Mouse (Mus musculus) heart, adult 10 weeks (tissue): ENCODE measurements around the gene Cacna1f. TPM values are rescaled to one million over a fixed set of nuclear protein-coding genes. Genes with fewer than 3 reads are reported as not detected.

Experiments
- polyA plus RNA-seq: library from polyadenylated mRNA; stranded (reverse); fragments of 350-450 nt; fragmentation: Illumina TruSeq; extraction: RNeasy Lipid Tissue Mini Kit (QIAGEN cat#74804); gene quantifications from one replicate; pipeline ENCODE4 v1.2.3, GENCODE M21; 2014; ENCODE audit warnings: low read depth, low replicate concordance

The Cacna1f gene
- not detected for polyA plus RNA-seq

DNA sequence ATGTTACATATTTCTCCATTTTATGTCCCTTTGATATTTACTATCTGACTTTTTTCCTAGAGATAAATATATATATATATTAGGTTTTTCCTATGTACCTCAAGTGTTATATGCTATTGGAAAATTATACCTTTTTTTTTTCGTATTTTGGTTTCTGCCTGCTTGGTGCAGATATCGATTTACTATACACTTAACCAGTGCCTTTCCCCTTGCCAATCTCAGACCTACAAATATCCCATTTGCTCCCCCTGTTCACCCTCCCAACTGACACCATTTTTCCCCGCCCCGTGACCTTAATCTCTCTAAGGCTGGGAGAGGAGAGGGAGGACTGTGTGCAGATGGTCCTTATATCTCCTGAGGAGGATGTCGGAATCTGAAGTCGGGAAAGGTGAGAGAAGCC, at the start of gene Cacna1f:
Gene Cacna1f, plus strand, starts transcription at position 301 of the 400 bp plus-strand sequence.

DNA sequence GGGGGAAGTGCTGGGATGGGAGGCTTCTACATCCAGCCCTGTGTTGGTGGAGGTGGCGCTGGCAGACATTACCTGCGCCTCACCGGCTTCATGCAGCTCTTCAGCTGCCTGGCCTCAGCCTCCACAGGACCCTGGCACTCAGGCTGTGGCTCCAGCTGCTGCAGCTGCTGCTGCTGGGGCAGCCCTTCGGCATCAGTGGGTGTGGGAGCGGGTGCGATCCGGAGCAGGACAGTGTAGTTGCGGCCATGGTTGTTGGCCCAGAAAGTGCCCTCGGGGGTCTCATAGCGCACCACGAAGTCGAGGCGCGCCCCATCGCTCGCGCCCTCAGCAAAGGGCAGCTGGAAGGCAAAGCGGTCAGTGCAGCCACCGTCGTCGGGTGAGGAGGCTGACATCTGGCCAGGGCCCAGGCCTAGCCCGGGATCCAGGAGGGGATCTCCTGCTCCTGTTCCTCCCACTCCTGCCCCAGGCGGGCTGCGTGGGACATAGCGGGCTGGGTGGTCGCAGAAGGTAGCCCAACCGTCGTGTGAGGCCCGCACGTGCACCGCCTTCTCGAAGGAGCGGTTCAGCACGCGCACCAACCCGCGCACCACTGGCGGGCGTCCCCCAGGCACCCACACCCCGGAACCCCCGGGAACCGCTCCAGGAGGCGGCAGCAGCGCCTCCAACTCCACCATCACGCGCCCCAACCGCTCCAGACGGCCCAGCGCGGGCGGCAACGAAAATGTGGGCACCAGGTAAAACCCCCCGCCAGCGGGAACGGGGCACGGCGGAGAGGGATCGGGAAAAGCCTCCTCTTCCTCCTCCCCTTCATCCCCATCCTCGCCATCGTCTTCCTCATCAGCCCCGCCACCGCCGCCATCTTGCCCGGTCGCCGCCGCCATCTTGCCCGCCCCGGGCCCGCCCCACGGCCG, 33.5 kb upstream of the Cacna1f start, which contains the start of gene Foxp3:
Gene Foxp3, plus strand, starts transcription at position 469 of the 911 bp plus-strand sequence.

DNA sequence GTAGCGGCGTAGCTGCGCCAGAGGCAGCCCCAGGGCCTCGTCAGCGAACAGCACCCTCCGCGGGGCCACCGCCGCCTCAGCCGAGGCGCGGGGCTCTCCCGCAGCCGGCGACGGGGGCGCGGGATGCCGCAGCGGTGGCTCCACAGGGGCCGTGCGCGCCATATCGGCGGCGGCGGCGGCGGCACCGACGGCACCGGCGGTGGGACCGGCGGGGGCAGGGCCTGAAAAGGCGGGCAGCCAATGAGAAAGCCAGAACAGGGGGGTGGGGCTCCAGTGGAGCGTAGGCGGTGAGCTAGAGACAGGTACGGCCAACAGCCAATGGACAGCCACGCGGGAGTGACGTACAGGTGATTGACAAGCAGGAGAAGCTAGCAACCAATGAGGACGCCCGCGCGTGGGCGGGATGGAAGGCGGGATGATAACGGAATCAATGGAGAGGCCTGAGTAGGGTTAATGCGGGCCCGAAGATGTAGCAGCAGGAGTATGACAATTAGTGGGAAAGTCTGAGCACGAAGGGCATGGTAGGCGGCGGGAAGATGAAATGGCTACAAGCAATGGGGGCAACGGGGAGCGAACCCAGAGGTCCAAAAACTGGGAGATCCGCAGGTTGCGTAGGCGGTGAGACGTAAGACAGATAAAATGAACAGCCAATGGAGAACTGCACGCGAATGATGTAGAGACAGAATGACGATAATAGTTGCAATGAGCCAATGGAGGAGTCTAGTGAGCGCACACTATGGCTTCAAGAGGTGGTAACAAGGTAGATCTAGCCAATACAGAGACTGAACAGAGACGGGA, 32.6 kb upstream of the Cacna1f start, which contains the start of gene Ppp1r3f:
Gene Ppp1r3f, minus strand, starts transcription at position 197 of the 798 bp plus-strand sequence.

DNA sequence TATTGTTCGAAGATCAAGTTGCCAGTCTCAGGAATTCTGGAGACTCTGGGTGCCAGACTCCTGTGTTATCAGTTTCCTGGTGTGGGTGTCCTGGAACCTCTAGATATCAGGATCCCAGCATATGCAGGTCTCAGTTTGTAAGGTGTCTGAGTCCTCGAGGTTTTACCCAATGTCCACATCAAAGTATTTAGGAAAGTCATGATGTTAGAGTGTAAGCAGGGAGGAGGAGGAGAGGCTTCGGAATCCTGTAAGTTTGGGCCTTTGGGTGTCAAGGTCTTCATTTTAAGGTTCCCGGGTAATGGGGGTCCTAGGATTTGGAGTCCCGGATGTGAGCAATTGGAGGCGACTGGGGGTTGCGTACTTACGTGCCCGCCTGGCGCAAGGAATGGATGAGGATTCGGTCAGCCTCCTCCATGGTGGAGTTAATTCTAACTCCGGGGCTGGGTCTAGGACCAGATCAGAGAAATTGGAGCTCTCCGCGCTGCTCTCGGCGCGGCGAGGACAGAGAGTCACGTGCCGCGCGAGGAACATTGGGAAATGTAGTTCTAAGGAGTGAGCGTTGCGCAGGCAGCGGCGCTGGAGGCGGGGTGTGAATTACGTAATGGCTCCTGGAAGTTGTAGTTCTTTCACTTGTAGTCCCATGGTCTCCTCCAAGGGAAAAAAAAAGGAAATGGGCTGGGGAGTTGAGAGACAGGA, 1.9 kb upstream of the Cacna1f start, which contains the start of gene Ccdc22:
Gene Ccdc22, minus strand, starts transcription at position 639 of the 696 bp plus-strand sequence.

GRCm38 (mm10) chrX:7638401-7639091, 31.7 kb downstream of the Cacna1f start, which contains the start of gene Syp:
Syp (plus strand) TSS chrX:7638471.

DNA sequence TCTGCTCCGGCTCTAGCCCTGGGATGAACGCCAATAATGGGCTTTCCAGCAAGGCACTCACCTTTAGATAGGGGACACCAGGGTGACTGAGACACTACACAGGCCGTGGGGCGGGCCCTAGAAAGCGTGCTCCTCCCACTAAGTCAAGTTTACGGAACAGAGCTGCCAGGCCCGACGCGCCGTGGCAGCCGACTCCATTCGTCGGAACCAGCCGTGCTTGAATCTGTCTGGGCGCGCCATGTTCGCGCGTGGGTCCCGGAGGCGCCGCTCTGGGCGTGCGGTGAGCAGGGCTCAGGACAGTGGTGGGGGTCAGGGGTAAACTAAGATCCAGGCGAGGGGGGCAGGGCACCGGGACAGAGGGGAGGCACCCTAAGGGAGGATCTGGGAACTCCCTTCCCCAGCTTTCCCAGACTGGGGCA, 50.3 kb downstream of the Cacna1f start, which contains the start of gene Prickle3:
Gene Prickle3, plus strand, starts transcription at position 40 of the 419 bp plus-strand sequence.

DNA sequence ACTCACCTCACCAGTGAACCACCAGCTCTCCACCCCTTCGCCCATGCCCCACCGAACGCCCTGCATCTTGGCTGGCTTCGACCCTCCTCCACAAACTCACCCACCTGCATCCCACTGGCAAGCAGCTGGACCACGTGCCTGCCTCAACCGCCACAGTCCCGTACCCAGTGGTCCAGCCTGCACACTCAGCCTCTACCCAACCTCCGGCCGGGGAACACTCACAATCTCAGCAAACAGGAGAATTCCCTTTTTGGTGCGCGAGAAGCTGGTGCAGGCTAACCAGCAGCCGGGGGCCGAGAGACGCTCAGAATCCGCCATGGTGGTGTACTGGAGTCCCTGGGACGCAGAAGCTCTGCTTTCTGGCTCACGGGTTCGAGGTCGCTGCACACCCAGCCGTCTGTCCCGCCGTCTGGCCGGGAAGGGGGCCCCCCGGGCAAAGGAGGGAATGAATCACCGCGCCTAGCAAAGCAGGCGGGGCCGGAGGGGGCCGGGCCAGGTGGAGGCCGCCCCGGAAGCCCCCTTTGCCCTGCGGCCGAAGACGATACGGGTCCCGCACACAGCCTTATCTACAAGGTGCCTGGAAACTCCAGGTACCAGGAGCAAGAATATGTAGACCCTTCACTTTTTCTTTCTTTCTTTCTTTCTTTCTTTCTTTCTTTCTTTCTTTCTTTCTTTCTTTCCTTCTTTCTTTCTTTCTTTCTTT, 64.2 kb downstream of the Cacna1f start, which contains the start of gene Plp2:
Gene Plp2, minus strand, starts transcription at position 470 of the 703 bp plus-strand sequence.

GRCm38 (mm10) chrX:7680864-7681263, 74.0 kb downstream of the Cacna1f start, which contains the start of gene Magix:
Magix (minus strand) TSS chrX:7681251.

Other genes with a start within 250 kb of the Cacna1f start
- gene Usp27x, start 231.3 kb upstream of the Cacna1f start, polyA plus RNA-seq: 0.42 TPM
- gene Foxp3, start 33.4 kb upstream of the Cacna1f start, polyA plus RNA-seq: not detected
- gene Ppp1r3f, start 32.8 kb upstream of the Cacna1f start, polyA plus RNA-seq: 1.3 TPM
- 11.1 TPM for gene Ccdc22, start 1.6 kb upstream of the Cacna1f start, polyA plus RNA-seq
- gene Syp, start 31.4 kb downstream of the Cacna1f start, polyA plus RNA-seq: 2.5 TPM
- gene Prickle3, start 50.2 kb downstream of the Cacna1f start, polyA plus RNA-seq: 21.7 TPM
- gene Plp2, start 64.3 kb downstream of the Cacna1f start, polyA plus RNA-seq: 66.5 TPM
- 32.0 TPM for gene Magix, start 74.2 kb downstream of the Cacna1f start, polyA plus RNA-seq
- 24.2 TPM for gene Gpkow, start 90.0 kb downstream of the Cacna1f start, polyA plus RNA-seq
- gene Wdr45, start 107.2 kb downstream of the Cacna1f start, polyA plus RNA-seq: 54.2 TPM
- gene Gm45208, start 115.2 kb downstream of the Cacna1f start, polyA plus RNA-seq: not detected
- 8.6 TPM for gene Praf2, start 121.4 kb downstream of the Cacna1f start, polyA plus RNA-seq
- gene Ccdc120, start 143.8 kb downstream of the Cacna1f start, polyA plus RNA-seq: 0.60 TPM
- gene Tfe3, start 155.5 kb downstream of the Cacna1f start, polyA plus RNA-seq: 13.1 TPM
- gene Gripap1, start 182.7 kb downstream of the Cacna1f start, polyA plus RNA-seq: 40.7 TPM
- gene Kcnd1, start 215.2 kb downstream of the Cacna1f start, polyA plus RNA-seq: 0.71 TPM
- 30.2 TPM for gene Otud5, start 234.3 kb downstream of the Cacna1f start, polyA plus RNA-seq